Mouse (Mus musculus) MEL (cell line): ENCODE measurements at regions not wholly inside any gene's neighbourhood (a gene's known extent, or its start where the extent isn't known, plus 50 kb on each side); places are given as distances from the start of the nearest gene placed in this dataset.

Source experiments
- POLR2A ChIP-seq, 2 experiments: IDR thresholded peaks; 2 replicates each; pipeline ENCODE4 v1.6.1; 2011 to 2012; ENCODE audit warnings: low read length in 2 of 2, mild to moderate bottlenecking in 2 of 2, control low read depth in 1 of 2, improper control_type of control experiment in 1 of 2, low read depth in 1 of 2, moderate library complexity in 1 of 2; ENCODE audit not compliant: control insufficient read depth in 1 of 2, insufficient read depth in 1 of 2, poor library complexity in 1 of 2
- SMC3 ChIP-seq: IDR thresholded peaks from 2 replicates; pipeline ENCODE4 v1.6.1; 2011; ENCODE audit warnings: low read depth, low read length, improper control_type of control experiment

DNA sequence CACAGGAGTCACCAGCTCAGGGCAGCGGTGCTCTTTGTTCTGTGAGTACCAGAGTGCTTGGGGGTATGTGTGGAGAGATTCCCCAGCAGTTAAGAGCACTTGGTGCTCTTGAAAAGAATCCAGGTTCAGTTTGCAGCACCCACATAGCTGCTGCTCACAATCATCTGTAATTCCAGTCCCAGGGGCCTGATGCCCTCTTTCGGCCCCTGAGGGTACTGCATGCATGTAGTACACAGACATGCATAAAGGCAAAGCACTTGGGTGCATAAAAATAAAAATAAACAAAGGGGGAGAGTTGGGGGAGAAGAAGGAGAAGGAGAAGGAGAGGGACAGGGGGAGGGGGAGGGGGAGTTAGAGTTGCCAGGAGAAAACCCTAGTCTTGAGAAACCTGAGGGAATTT, 307.8 kb downstream of the Tshz3 start:
- no peak for TF ChIP-seq POLR2A (IDR thresholded peaks at IDR 0.05; ENCODE audit: control insufficient read depth in 1 of 2, insufficient read depth in 1 of 2, low read depth in 1 of 2, low read length in 2 of 2, poor library complexity in 1 of 2)
- TF ChIP-seq SMC3 = no peak
